Mouse (Mus musculus): ENCODE results near the gene Actr6.

Gene Actr6

DNA sequence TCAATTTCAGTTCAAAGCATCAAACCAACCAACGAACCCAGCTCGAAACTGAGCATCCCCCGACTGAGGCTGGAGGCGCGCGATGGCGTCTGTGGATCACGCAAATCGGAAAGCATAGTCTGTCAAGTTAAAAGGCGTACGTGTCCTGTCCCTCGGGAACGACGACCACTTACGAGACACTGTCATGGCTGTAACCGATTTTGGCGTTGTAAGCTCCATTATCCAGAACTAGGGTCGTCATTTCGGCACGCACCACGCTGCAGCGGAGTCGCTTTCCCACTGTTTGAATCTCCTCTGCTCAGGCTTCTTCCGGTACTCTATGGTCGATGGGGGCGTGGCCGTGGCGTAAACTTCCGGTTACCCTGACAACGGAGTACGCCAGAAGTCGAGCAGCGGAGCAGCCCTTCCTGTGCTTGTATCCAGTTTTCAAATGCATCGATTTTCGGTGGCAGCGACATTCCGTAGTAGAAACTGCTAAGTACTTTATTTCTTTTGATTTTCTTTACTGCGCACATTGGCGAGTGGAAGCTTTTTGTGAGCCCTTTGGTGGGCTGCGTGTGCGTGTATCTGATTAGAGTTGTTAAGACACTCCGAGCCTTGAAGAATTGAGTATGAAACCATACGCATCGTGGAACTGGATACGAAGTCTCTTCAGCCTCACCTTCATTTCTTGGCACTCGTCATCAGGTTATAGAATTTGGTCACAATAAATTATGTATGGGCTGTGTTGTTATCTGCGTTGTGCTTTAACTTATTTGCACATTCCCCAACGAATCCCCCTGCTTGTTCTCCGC lies at the start of gene Actr6:
Gene Actr6, minus strand, starts transcription at position 295 of the 794 bp plus-strand sequence.
- peak; percentile 94 for DNase-seq

DNA sequence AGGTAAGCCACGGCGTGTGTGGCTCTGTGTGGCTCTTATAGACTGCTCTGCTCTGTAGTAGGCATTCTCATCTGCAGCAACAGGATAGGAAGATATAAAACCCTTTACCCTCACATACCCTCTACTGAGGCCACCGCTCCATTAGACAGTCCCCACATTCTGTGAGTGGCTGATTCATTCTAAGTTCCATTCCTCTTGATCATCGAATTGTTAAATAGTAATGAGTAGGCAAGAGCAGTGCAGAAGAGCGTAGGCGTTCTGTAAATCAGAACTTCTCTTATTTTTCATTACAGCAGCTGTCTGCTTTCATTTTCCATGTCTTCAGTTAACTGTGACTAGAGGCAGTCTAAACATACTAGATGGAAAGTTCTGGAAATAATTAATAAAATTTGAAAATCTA lies 43.9 kb upstream of the Actr6 start:
- no peak for DNase-seq

DNA sequence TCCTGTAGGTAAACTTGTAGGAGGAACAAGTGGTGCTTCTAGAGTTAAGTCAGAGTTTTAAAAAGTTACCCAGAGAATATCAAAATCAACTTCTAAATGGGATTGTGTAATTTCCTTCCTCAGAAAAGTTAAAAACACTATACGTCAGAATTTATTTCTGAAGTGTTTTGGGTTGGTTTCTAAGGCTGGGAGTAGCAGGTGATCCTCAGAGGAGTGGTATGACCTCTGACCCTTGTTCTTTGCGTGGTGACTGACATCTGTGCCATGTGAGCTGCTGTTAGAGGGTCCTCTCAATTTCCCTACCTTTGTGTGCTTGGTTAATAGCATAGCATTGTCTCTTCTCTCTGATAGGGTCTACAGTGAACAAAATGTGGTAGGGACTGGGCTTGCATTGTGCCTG lies 39.8 kb upstream of the Actr6 start:
- no peak for DNase-seq

DNA sequence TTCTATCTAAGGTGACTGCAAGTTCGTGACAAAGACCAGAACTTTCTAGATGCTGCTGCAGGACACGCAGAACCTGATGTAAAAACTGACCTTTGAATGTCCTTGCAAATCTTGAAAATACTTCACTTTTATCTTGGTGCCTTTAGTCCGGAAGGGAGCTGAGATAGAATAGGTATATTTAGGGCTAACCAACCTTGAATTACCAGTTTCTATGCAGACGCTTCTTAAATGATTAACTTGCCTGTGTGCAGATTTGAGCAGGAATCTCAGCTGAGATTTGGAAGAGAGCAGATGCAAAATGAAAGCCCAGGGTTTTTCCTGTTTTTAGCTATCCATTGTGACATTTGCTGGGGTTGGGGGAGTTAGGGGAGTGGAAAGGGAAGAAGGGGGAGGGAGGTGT lies 37.0 kb upstream of the Actr6 start:
- DNase-seq: no peak

DNA sequence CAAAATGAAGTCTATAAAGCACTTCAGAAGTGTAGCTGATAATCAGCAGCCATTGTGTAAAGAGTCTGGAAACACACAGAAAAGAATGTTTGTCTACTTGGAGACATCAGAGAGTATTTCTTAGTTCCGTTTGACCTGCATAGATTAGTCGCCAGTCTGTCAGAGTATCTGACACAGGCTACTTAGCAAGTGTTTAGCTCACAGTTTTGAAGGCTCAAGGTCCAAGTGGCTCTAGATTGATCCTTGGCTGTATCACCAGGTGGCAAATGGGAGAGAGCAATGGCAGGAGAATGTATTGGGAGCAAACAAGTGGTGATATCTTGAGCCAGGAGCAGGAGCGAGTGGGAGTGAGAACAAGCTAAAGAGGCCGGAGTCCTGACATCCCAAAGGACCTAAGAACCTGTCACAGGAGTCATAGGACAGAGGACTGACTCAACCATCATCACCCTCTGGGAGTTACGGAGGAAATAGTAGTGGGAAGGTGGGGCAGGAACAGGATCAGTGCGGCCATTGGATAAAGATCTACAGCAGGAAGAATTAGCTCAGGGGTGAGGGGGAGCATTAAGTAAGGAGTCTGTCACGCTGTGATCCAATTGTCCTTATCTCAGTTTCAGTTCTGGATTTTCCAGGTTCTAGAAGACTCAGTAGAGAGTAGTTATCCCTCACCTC lies 36.4 kb upstream of the Actr6 start:
- no peak for DNase-seq

DNA sequence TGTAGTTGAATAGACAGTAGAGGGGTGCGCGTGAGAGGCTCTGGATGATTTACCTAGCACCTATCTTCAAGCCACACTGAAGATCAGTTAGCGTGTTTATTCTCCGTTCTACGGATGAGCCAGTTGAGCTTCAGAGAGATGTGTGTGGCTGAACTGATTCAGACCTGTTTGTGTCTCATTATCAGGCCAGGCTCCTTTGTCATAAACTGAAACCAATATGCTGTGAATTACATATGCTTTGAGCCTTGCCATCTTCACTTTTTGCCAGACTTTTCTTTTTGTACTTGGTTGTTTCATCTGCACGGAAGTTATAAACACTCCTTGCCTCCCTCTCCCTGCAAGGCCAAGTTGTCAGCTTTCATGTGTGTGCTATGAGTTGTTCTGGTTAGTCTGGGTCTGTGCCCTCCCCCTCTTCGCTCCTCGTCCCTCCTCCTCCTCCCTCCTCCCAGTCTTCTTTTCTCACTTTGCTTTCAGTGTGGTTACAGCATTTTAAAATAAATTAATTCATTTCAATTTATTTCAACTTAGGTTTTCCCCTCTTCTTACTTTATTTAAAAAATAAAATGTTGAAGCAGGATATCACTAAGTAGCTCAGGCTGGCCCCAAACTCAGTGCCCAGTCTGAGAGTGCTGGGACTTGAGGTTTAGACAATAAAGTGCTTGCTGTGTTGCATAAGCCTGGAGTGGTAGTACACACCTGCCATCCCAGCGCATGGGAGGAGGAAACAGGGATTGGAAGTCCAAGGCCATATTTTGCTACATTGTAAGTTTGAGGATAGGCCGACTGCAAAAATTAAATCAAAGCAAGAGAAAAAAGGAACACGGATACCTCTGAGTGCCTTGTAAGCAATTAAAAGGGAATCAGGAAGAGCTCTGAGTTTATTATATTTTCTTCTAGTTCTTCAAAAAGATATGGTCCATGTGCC lies 34.0 kb upstream of the Actr6 start:
- DNase-seq: no peak

DNA sequence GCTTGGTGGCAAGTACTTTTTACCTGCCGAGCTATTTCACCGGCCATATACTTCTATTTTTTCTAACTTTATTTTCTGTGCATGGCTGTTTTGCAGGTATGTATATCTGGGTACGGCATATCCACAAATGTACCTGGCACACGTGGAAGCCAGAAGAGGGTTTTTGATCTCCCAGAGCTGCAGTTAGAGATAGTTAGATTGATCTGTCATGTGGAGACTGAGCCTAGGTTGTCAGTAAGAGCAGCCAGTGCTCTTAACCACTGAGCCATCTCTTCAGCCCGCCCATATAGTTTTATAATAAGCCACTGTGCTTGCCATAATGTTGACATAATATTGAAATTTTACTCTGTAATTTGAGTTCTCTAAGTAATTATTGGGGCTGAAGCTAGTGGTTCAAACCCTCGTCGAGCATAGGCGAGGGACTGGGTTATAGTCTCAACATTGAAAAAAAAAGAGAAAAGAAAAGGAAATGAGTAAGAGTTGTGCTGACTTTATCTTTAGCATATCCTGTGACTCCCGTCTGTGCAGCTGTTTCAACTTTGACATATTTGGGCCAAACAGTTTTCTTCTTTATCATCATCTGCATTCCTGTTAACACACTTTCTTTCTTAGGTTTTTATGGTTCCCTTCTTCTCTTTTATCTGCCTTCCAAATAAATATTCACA lies 32.5 kb upstream of the Actr6 start:
- DNase-seq: no peak

DNA sequence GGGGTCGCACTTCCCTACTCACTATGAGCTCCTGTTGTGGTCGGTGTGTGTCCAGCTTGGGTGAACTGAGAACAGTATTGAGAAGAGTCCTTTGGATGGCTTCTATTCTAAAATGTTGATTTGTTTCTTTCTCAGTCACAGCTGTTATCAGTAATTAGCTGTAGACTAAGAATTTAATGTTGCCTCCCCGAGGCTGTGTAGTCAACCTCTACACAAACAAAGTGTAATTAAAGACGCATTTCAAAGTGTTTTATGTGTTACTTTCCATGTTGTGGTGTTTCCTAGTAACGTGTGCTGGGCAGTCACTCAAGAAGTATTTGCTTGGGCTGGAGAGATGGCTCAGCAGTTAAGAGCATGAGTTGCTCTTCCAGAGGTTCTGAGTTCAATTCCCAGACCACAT lies 28.7 kb upstream of the Actr6 start:
- DNase-seq: no peak

DNA sequence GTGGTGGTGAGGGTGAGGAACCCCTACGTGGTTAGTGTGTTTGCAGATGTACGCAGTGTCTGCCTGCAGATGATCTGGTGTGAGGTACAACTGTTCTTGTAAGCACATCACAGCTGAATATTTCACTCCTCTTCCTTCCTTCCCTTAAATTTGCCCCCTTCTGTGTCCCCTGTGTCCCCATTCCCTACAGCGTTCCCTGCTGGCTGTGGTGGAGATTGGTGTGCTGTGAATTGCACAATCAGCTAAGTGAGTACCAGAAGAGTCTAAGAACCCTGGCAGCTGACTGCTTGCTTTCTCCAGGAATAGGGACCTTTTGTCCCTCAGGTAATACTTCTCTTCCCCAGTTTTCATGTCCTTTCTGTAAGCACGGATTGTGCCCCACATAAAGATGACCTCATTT lies 23.1 kb upstream of the Actr6 start:
- DNase-seq: no peak

DNA sequence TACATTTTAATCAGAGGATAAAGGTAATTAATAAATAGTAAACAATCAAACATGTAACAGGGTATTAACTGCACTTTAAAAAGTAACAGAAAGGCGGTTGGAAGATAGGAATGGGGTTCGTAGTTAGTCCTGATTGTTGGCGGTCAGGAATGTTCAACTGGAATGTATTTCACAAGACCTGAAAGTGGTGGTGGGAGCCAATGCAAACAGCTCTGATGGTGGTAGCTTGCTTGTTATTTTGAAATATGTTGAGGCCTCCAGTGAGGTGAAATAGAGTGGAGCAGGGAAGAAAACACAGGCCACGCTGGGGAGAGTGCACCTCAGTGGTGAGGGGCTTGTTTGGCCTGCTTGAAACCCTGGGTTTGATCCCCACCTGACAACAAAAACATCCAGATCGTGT lies 19.0 kb upstream of the Actr6 start:
- no peak for DNase-seq

DNA sequence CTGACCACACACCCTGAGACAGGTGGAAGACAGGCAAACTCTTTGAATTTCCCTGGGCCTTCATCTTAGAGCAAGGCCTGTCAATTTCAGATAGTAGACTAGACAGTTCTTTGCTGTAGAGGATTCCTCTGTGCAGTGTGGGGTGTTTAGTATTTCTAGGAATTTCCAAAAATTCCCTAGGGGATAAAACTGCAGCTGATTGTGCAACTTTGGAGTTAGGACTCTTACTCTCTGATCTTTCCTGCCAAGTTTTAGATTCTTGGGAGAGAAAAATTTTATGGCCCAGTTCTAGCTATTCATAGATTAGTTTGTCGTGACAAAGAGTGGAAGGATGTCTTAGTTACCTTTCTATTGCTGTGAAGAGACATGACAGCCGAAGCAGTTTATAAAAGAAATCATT lies 16.5 kb upstream of the Actr6 start:
- DNase-seq: no peak

DNA sequence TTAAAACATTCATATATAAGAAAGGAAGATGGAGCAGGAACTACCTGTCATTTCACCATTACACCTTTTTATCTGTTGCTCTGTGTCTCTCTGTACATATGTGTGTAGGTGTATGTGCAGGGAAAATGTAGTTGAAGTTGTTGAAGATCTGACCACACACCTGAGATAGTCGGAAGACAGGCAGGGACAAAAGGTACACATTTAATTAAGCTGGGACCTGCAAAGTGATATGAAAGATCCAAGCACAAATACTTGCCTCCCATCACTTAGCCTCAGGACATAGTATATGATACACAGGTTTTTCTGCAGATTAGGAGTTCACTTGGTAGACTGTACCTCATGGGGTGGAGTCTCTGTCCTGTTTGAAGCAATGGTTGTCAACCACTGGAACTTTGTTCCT lies 15.8 kb upstream of the Actr6 start:
- no peak for DNase-seq

DNA sequence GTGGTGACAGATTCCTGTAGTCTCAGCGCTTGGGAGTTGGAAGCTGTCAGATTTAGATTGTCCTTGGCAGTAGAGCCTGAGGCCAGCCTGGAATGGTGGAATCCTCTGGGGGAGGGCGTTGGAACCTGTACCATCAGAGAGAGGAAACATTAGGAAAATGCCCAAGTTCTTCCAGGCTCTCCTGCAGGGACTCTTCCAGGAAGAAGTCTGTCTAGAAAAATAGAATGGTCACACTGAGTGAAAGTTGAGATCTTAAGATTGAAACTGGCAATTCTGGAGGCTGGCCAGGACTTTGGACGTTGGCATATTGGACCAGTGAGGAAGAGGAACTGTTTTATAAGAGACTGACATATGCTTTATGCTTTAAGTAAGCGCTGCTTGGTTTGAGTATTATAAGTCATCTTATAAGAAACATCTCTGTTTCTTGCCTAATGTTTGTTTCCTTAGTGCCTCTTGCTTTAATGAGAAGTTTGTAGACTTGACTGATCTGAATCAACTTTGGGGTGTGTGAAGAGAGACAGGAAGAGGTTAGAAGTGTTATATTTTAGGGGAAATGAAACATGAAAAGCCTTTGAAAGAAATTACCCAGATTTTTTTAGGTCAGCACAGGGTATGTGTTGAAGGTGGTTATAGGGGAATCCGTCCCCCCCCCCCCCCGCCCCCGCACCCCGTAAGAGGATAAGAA lies 15.3 kb upstream of the Actr6 start:
- DNase-seq: no peak

DNA sequence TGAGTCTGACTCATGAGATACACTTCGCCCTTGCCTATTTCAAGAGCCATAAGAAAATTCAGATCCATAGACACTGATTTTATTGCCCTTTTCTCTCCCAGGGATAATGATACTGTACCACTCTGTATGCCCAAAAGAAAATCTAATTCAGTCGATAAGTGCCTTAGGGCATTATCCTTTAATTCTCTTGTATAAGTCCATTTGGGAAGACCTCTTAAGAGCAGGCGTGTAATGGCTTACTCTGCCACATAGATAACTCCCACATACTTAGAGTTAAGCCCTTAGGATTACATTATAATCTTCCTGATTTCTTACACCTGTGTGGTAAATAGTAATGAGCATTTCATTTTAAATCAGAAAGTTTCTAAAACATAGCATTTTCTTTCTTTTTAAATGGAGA lies 14.5 kb upstream of the Actr6 start:
- no peak for DNase-seq

DNA sequence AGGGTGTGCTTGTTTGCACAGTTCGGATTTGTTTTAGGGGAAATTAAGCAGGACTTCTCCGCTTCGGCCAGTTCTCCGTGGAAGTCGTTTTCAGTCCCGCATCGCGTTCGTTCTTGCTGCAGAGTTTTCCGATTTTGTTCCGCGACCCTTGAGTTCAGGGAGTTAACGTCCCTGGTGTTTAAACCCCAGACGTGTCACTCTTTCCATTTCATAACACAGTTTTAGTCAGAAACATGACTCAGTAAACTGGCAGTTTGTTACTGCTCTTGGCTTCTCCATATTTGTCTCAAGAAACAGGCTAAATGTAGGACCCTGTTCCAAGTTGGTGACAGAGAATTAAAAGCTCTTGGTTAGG lies 13.5 kb upstream of the Actr6 start:
- DNase-seq: no peak

DNA sequence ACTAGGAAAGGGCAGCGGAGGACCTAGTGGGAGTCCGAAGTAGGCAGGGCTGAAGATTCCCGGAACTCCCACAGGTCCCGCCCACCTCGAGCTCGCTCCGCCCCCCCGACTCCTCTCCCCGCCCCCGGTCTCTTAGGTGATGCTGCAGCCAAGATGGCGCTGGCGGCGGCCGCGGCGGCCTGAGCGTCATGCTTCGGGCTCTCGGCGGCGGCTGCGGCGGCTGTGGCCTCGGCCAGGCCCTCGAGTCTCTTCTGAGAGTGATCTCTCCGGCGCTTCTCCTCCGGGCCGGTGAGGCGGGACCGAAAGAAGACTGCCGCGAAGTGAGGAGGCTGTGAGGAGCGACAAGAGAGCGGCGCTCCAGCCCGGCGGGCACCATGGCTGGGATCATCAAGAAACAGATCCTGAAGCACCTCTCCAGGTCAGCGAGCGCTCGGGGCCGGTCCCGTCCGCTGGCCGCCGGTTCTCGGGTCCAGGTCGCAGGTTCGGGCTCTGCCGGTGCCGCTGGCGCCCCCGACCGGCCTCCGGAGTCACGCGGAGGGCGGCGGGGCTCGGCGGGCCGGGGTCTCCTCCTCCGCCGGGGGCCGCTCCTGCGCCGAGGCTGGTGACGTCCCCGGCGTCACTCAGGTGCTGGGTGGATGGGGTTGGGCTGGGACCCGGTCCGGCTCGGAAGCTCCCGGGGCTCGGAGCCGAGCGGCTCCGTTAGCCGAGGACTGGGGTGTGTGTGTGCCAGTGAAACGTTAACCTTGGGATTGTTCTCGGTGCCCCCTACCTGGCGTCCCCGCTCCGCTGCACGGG lies 13.0 kb upstream of the Actr6 start, which contains the start of gene Uhrf1bp1l:
Gene Uhrf1bp1l, plus strand, starts transcription at position 121 of the 795 bp plus-strand sequence.
- peak; percentile 93 for DNase-seq

DNA sequence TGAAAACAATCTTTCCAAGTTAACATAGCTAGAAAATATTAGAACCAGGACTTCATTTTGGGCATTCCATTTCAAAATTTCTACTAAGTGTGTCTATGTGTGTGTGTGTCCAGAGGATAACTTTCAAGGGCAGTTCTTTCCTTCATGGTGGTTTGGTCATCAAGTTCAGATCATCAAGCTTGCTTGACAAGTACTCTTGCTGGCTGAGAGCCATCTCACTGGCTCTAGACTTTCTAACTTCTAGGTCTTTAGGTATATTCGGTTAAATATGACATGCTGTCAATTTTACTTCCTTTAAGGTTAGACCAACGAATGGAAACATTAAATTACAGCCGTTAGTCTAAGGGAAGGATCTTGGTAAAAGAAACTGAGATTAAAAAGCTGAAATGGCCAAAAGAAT lies 12.2 kb upstream of the Actr6 start:
- no peak for DNase-seq

DNA sequence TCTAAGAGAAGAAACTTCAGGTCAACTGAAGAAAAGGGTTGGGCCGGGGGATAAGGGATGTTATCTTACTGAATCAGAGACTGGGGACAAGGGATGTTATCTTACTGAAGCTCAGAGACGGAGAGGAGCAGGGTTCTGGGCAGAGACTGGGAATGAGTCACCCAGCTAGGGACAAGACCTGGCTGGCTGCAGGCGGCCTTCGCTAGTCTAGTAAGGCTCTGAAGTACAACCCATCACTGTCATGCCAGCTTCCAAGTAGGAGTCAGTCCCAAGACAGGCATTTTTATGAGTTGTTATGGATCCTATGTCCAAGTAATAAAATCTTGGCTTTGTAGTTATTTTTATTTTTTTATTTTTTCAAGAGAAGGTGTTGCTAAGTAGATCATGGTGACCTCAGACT lies 11.2 kb upstream of the Actr6 start:
- DNase-seq: no peak

DNA sequence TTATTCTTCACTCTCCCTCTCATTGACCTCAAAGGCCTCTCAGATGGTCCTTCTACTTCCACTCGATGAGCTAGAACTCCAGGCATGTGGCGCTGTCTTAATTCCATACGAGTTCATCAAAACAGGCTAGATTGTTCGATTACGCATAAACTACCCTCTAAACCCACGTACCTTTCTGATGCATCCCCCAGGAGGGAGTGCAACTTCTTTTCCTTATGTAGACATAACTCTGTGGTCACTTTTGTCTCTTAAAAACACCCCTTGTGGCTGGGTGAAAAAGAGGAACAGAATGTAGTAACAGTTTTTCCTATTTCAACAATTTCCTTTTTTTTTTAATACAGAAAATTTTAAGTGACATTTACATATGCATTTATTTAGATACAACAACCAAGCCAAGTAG lies 8.9 kb upstream of the Actr6 start:
- DNase-seq: no peak

DNA sequence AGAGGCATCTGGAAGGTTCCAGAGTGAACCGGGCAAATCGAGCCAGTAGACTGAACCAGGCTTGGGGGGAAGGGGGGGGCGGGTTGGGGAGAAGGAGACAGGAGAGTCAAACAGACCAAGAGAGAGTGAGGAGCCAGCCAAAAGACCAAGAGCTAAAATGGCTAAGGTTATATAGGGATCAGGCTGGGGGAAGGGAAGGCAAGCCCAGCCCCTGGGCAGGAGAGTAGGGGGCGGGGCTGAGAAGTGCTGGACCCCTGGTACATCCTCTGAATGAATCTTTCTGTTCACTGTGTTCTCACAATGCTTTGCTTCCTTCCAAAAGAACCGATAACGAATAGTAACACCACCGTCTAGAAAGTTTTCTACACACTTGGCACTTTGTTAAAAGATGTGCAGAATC lies 7.6 kb upstream of the Actr6 start:
- DNase-seq: no peak

DNA sequence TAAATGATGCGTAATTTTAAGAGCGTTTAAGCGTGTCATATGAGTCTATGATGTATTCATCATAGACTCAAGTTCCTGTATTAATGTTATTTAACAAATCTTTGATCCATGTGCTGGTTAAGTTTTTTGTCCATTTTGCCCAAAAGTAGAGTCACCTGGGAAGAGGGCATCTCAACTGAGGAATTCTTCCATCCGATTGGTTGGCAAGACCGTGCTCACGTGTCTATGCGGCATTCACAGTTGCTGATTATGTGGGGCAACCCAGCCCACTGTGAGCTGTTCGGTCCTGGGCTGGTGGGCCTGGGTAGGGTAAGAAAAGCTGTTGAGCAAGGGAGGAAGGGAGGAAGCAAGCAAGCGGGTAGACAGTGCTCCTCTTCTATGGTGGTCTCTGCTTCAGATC lies 6.3 kb upstream of the Actr6 start:
- DNase-seq: no peak

DNA sequence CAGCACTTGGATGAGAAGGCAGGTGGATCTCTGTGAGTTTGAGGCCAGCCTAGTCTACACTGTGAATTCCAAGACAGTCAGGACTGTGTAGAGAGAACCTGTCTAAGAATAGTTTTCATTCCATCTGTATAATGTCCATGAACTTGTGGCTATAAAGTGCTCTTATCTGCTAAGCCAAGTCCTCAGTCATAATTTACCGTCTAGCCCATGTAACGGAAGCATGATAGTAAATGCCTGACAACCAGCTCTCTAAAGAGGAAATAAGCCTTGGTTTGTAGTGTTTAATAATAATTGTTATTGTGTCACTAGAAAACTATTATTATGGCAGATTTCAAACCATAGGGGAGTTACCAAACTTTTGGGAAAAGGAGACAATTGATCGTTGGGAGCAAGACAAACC lies 5.8 kb upstream of the Actr6 start:
- DNase-seq: no peak
